Mouse (Mus musculus) lung, postnatal 0 days (tissue): ENCODE data around the gene Gad1. TPM values are rescaled to one million over a fixed set of nuclear protein-coding genes. Genes with fewer than 3 reads are reported as not detected.

Source experiments
- ATAC-seq: fragments of 200-750 bp; cut with Nextera tagmentation; 2 replicates; pipeline ENCODE4 v1.8.0; 2017; ENCODE audit warnings: moderate library complexity
- DNase-seq: peaks from one replicate; pipeline ENCODE4 v3.0.0-alpha.2; 2016; ENCODE audit warnings: low spot score
- H3K27ac ChIP-seq: fragments of 300-500 bp; sonication (generic); 2 replicates; pipeline ENCODE4 v1.5.1; 2014; ENCODE audit warnings: antibody characterized with exemption, mild to moderate bottlenecking, low read length, mixed read lengths
- H3K27me3 ChIP-seq: fragments of 300-500 bp; sonication (generic); replicated peaks from 2 replicates; pipeline ENCODE4 v1.6.1; 2014; ENCODE audit warnings: low read length, mixed read lengths; ENCODE audit not compliant: insufficient read depth
- H3K36me3 ChIP-seq: fragments of 300-500 bp; sonication (generic); 2 replicates; pipeline ENCODE4 v1.6.1; 2014; ENCODE audit warnings: low read length, mixed read lengths; ENCODE audit not compliant: insufficient read depth
- H3K4me1 ChIP-seq: fragments of 300-500 bp; sonication (generic); 2 replicates; pipeline ENCODE4 v1.6.1; 2014; ENCODE audit warnings: antibody characterized with exemption, low read depth, low read length, mixed read lengths; ENCODE audit not compliant: insufficient read depth
- H3K4me2 ChIP-seq: fragments of 300-500 bp; sonication (generic); replicated peaks from 2 replicates; pipeline ENCODE4 v1.6.1; 2014; ENCODE audit warnings: low read depth, mild to moderate bottlenecking, low read length, moderate library complexity, mixed read lengths
- H3K4me3 ChIP-seq: fragments of 300-500 bp; sonication (generic); 2 replicates; pipeline ENCODE4 v1.5.1; 2014; ENCODE audit warnings: low read depth, low read length
- H3K9ac ChIP-seq: fragments of 300-500 bp; sonication (generic); replicated peaks from 2 replicates; pipeline ENCODE4 v1.6.1; 2014; ENCODE audit warnings: low read depth, mild to moderate bottlenecking
- H3K9me3 ChIP-seq: fragments of 300-500 bp; sonication (generic); 2 replicates; pipeline ENCODE4 v1.6.1; 2016; ENCODE audit warnings: low read length, mixed read lengths
- CTCF ChIP-seq: IDR thresholded peaks from 2 replicates; pipeline ENCODE4 v1.5.1; 2016; ENCODE audit warnings: antibody characterized with exemption, mild to moderate bottlenecking
- EP300 ChIP-seq: IDR thresholded peaks from 2 replicates; pipeline ENCODE4 v1.6.1; 2016; ENCODE audit warnings: antibody characterized with exemption, mild to moderate bottlenecking, control low read depth
- WGBS: fragments of 180-500 bp; shearing (Covaris S2); extraction: QIAGEN DNeasy Blood & Tissue Kit; methylation state at CpG from one replicate; pipeline ENCODE4 v1.1.7; 2014; 5-methylcytosine and 5-hydroxymethylcytosine counted together
- polyA plus RNA-seq: library from polyadenylated mRNA; unstranded; fragments of >200 nt; fragmentation: Nextera tagmentation; extraction: Ambion mirVana; gene quantifications from 2 replicates; pipeline ENCODE4 v1.2.1, GENCODE M21; 2015

Gene Gad1
- polyA plus RNA-seq, 1 experiment from 2014 or later: 0.26 TPM

DNA sequence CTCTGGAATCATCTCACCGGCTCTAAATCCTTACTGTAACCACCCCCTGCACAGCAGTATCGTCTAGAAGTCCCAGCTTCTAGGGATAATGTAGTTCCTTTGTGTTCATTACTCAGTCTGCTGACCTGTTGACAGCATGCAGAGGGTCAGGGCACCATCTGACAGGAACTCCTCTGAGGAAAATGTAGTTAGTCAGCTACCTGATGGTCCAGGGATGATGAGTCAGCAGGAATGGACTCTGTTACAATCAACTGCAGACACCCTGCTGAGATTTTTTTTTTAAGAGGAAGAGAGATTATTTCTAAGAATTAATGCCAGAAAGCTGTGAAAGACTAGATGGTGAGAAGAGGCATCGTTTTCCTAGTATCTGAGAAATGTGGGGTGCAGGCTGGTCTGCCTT is 63.7 kb downstream of the Gad1 start:
- Histone ChIP-seq H3K36me3 (no peaks in the 10 kb centered on the region), H3K4me3 (no peak overlapping the region), H3K27ac (no peak overlapping the region), H3K4me2 (no peak overlapping the region), H3K9me3 (no peaks in the 10 kb centered on the region), H3K9ac (no peak overlapping the region), H3K4me1 (no peaks in the 10 kb centered on the region), H3K27me3 (no peaks in the 10 kb centered on the region)
- DNase-seq (no peak), ATAC-seq (no peak)
- TF ChIP-seq CTCF (no peak), EP300 (no peak)
- WGBS: 51% methylated on average over 3 of the region's 3 CpGs

- ATAC-seq (no peak), DNase-seq (no peak)
- Histone ChIP-seq H3K27me3 (no peaks in the 10 kb centered on the region), H3K4me3 (no peak overlapping the region), H3K27ac (no peak overlapping the region), H3K9ac (no peak overlapping the region), H3K4me1 (no peaks in the 10 kb centered on the region), H3K36me3 (no peaks in the 10 kb centered on the region), H3K9me3 (no peaks in the 10 kb centered on the region), H3K4me2 (no peak overlapping the region)
- no peak for TF ChIP-seq EP300
- TF ChIP-seq CTCF: peak; percentile 26; the same call in 1 of the 2 replicates
- WGBS: 87% methylated on average over 6 of the region's 6 CpGs
Measured at GRCm38 (mm10) chr2:70619232-70619835, 66.5 kb downstream of the Gad1 start.

- no peak overlapping the region for H3K4me2 ChIP-seq
- WGBS: 33% methylated on average over 6 of the region's 6 CpGs
- no peak overlapping the region for H3K27ac ChIP-seq
- TF ChIP-seq EP300 (no peak), CTCF (peak; percentile 70)
- ATAC-seq (no peak), DNase-seq (peak; percentile 50)
- H3K27me3 ChIP-seq: no peaks in the 10 kb centered on the region
- H3K4me1 ChIP-seq: no peaks in the 10 kb centered on the region
- no peak overlapping the region for H3K9ac ChIP-seq
- H3K36me3 ChIP-seq: no peaks in the 10 kb centered on the region
- H3K4me3 ChIP-seq: no peak overlapping the region
- H3K9me3 ChIP-seq: no peaks in the 10 kb centered on the region
Measured at GRCm38 (mm10) chr2:70620225-70620624, 67.4 kb downstream of the Gad1 start.

GRCm38 (mm10) chr2:70622244-70622643 is 69.4 kb downstream of the Gad1 start:
- no peaks in the 10 kb centered on the region for H3K36me3 ChIP-seq
- H3K4me3 ChIP-seq: no peak overlapping the region
- no peaks in the 10 kb centered on the region for H3K4me1 ChIP-seq
- no peaks in the 10 kb centered on the region for H3K27me3 ChIP-seq
- 64% methylated on average over 4 of the region's 4 CpGs for WGBS
- no peak for DNase-seq
- H3K9me3 ChIP-seq: no peaks in the 10 kb centered on the region
- no peak overlapping the region for H3K9ac ChIP-seq
- H3K4me2 ChIP-seq: no peak overlapping the region
- no peak overlapping the region for H3K27ac ChIP-seq
- no peak for ATAC-seq
- no peak for TF ChIP-seq CTCF
- no peak for TF ChIP-seq EP300

DNA sequence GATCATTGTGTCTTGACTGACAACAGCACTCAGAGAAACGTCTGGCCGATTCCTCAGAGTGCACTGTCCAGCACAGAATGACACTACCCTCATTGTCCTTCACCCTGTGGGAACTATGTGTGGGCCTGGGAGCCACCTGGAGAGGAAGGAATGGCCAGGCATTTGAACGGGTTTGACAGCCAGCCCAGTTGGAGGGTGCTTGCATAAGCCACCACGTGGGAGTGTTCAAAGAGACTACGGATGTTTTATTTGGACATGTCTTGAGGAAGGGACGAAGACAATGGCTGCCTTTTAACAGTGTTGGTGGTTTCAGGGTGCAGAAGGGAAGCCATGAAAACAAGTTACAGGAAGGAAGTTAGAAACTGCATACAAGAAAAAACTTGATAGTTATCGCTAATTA is 72.9 kb downstream of the Gad1 start:
- H3K9me3 ChIP-seq: no peaks in the 10 kb centered on the region
- H3K36me3 ChIP-seq: no peaks in the 10 kb centered on the region
- no peaks in the 10 kb centered on the region for H3K27me3 ChIP-seq
- no peak overlapping the region for H3K4me3 ChIP-seq
- ATAC-seq (peak; percentile 35), DNase-seq (peak; percentile 11)
- no peaks in the 10 kb centered on the region; the same call in 1 of the 2 replicates for H3K4me1 ChIP-seq
- TF ChIP-seq CTCF (no peak), EP300 (no peak)
- 34% methylated on average over 7 of the region's 7 CpGs for WGBS
- no peak overlapping the region for H3K27ac ChIP-seq
- H3K9ac ChIP-seq: no peak overlapping the region
- no peak overlapping the region for H3K4me2 ChIP-seq

DNA sequence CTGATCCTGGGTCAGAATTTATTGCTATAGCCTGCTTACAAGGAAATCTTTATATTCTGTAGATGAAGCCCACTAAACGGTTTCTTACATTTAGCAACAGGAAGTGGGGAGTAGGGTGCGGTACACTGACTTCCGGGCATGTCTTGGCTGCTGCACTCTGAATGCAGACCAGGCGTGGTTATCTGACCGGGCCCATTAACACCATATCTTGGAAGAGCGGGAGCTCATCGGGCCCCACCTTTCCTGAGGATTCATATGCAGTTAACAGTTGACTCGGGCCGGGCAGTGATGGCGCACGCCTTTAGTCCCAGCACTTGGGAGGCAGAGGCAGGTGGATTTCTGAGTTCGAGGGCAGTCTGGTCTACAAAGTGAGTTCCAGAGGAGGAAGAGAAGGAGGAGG is 75.5 kb downstream of the Gad1 start:
- no peaks in the 10 kb centered on the region for H3K9me3 ChIP-seq
- no peak for DNase-seq
- 75% methylated on average over 12 of the region's 12 CpGs for WGBS
- no peak overlapping the region for H3K4me3 ChIP-seq
- ATAC-seq: no peak
- H3K36me3 ChIP-seq: no peaks in the 10 kb centered on the region
- TF ChIP-seq EP300: no peak
- no peak for TF ChIP-seq CTCF
- H3K4me1 ChIP-seq: no peaks in the 10 kb centered on the region; the same call in 1 of the 2 replicates
- H3K4me2 ChIP-seq: no peak overlapping the region
- no peaks in the 10 kb centered on the region for H3K27me3 ChIP-seq
- no peak overlapping the region for H3K27ac ChIP-seq
- no peak overlapping the region for H3K9ac ChIP-seq
